ENCODE assay signal across 8 mouse cellular contexts in the genomic region with DNA sequence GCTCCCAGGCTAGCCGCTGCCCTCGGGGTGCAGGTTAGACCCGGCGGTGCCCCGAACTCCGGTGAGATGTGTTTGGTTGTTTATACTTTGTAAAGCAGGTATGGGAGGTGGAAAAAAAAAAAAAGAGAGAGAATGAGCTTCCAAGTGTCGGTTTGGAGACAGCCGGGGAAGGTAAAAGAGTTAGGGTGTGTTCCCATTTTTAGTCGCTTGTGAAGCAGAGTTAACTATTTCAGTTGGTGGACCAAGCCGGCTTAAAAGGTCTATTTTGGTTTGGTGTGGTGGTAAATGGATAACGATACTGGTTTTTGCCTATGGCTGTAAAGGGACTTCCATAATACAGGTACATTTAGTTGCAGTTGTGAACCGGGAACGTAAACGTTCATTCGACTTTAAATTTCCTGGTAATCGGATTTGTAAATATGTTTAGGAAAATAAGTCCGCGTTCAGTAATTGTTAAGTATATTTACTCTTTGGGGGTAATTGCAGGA. TPM values are rescaled to one million over a fixed set of nuclear protein-coding genes. Genes with fewer than 3 reads are reported as not detected.
DNase-seq lines count a peak whose midpoint lies in the region; ATAC-seq and TF ChIP-seq lines count a peak whose summit lies in the region.

No protein-coding gene starts in this region.

- peak overlapping the region; percentile 94 for H3K4me3 ChIP-seq in thymus, adult 2 months (ENCODE audit: control insufficient read depth, insufficient read depth, low read length)
- peak overlapping the region; percentile 97 for H3K4me3 ChIP-seq in stomach, postnatal 0 days (ENCODE audit: low read depth, low read length)

- H3K9me3 ChIP-seq in stomach, postnatal 0 days (ENCODE audit: control insufficient read depth, low read length), result no peaks in the 10 kb centered on the region

- peak overlapping the region; percentile 68 for H3K4me2 ChIP-seq in stomach, postnatal 0 days (replicated peaks; ENCODE audit: low read depth)

- TF ChIP-seq EP300 in stomach, postnatal 0 days (optimal IDR thresholded peaks at IDR 0.05), result no peak

- peak overlapping the region; percentile 74 for H3K27ac ChIP-seq in thymus, adult 2 months (ENCODE audit: control insufficient read depth, insufficient read depth, low read length)
- H3K27ac ChIP-seq in stomach, postnatal 0 days (replicated peaks), result peak overlapping the region; percentile 99

- TF ChIP-seq POLR2A in thymus, adult 2 months (IDR thresholded peaks at IDR 0.05; ENCODE audit: control insufficient read depth, extremely low read depth, insufficient read depth, low read length, poor library complexity), result no peak

- no peaks in the 10 kb centered on the region for H3K27me3 ChIP-seq in thymus, adult 2 months (ENCODE audit: control insufficient read depth, insufficient read depth, low read length)
- no peaks in the 10 kb centered on the region for H3K27me3 ChIP-seq in stomach, postnatal 0 days (ENCODE audit: control insufficient read depth, insufficient read depth, low read length)

- DNase-seq in thymus, adult 2 months, result no peak
- DNase-seq in thymus, postnatal 25 days, result no peak
- peak; percentile 65 for DNase-seq in liver
- DNase-seq in stomach, postnatal 0 days (ENCODE audit: low spot score), result no peak
- no peak for DNase-seq in cerebellum, adult 18-20 months
- no peak for DNase-seq in adrenal gland, adult 8-10 months

- no peaks in the 10 kb centered on the region for H3K36me3 ChIP-seq in thymus, adult 2 months (ENCODE audit: control insufficient read depth, insufficient read depth, low read length)
- no peaks in the 10 kb centered on the region for H3K36me3 ChIP-seq in stomach, postnatal 0 days (ENCODE audit: control insufficient read depth, insufficient read depth, low read length)

- H3K4me1 ChIP-seq in thymus, adult 2 months (replicated peaks; ENCODE audit: control insufficient read depth, insufficient read depth, low read length), result peaks cover 11% of the 10 kb centered on the region
- no peaks in the 10 kb centered on the region; the same call in 1 of the 2 replicates for H3K4me1 ChIP-seq in stomach, postnatal 0 days (replicated peaks; ENCODE audit: control insufficient read depth, insufficient read depth)

- H3K9ac ChIP-seq in stomach, postnatal 0 days (ENCODE audit: low read length), result peak overlapping the region; percentile 100

- under 1% methylated on average over 18 of the region's 18 CpGs for WGBS in thymus, adult 2 months
- under 1% methylated on average over 18 of the region's 18 CpGs for WGBS in stomach, postnatal 0 days

- ATAC-seq in erythroid progenitor cell, adult 5-6 weeks (replicated peaks; ENCODE audit: low FRiP score, poor library complexity, severe bottlenecking), result peak; percentile 51
- no peak for ATAC-seq in stomach, postnatal 0 days (ENCODE audit: low FRiP score, low TSS enrichment)
- ATAC-seq in activated CD4-positive, CD25-positive, alpha-beta regulatory T cell, adult 4 months, result no peak

- no peak for TF ChIP-seq CTCF in thymus, adult 2 months (IDR thresholded peaks at IDR 0.05; ENCODE audit: borderline replicate concordance, control insufficient read depth, extremely low read depth, insufficient read depth, low read length, poor library complexity)
- no peak for TF ChIP-seq CTCF in stomach, postnatal 0 days (IDR thresholded peaks at IDR 0.05; ENCODE audit: low read depth)

RNA-seq across cellular contexts. Expression of a gene that starts 1.4 kb away (rescaled TPM):
- polyA plus RNA-seq in thymus, adult 2 months (2012; rRNA removed), result 29.7 and 39.4 TPM in 2 replicates
- 94.3 and 125 TPM in 2 replicates for total RNA-seq in erythroid progenitor cell, adult 5-6 weeks (2015; ENCODE audit: low replicate concordance)
- 45.7 and 52.6 TPM in 2 replicates for total RNA-seq in erythroid progenitor cell, adult 5-6 weeks (2017; ENCODE audit: low replicate concordance)
- 30.2 and 31.2 TPM in 2 replicates for polyA plus RNA-seq in stomach, postnatal 0 days (2015; fragmentation: Nextera tagmentation; extraction: Ambion mirVana)
- polyA plus RNA-seq in activated CD4-positive, CD25-positive, alpha-beta regulatory T cell, adult 4 months (2017; shearing (Covaris generic)), result 10 to 100 TPM; 57.9 to 62.8 TPM
- total RNA-seq in adrenal gland, adult 8-10 months (2022), result 100 to 1,000 TPM in 3 of 4 experiments, 10 to 100 TPM in 1; 98.7 to 133 (median 117) TPM

RNA-seq across cellular contexts. Expression of a gene that starts 55.4 kb away (rescaled TPM):
- 0.51 and 0.90 TPM in 2 replicates for polyA plus RNA-seq in thymus, adult 2 months (2012; rRNA removed)
- not detected in 2 replicates for total RNA-seq in erythroid progenitor cell, adult 5-6 weeks (2015; ENCODE audit: low replicate concordance)
- total RNA-seq in erythroid progenitor cell, adult 5-6 weeks (2017; ENCODE audit: low replicate concordance), result not detected in 2 replicates
- polyA plus RNA-seq in stomach, postnatal 0 days (2015; fragmentation: Nextera tagmentation; extraction: Ambion mirVana), result 7.4 and 9.6 TPM in 2 replicates
- polyA plus RNA-seq in activated CD4-positive, CD25-positive, alpha-beta regulatory T cell, adult 4 months (2017; shearing (Covaris generic)), result 1 to 10 TPM in 1 of 2 experiments, under 1 TPM in 1; 0.40 to 2.0 TPM
- 10 to 100 TPM; 42.4 to 85.0 (median 65.0) TPM for total RNA-seq in adrenal gland, adult 8-10 months (2022)
